Mouse (Mus musculus) gastrocnemius, postnatal 4 days (tissue): ENCODE data around the gene Dennd5b. TPM values are rescaled to one million over a fixed set of nuclear protein-coding genes. Genes with fewer than 3 reads are reported as not detected.
"Not testable (repeated sequence)": the region's sequence is repeated elsewhere in the genome, so short reads cannot be mapped to it uniquely, and the experiment has no call there.

Source experiments
- DNase-seq, 2 experiments: peaks; one replicate each; pipeline ENCODE4 v3.0.0; 2021 to 2022; ENCODE audit warnings: low spot score in 2 of 2, mixed read lengths in 2 of 2
- total RNA-seq, 2 experiments: library from RNA; stranded (reverse); gene quantifications; 2 replicates each; pipeline ENCODE4 v1.2.3; 2021

The Dennd5b gene
- total RNA-seq, 2 experiments from 2014 or later = 16.9 to 21.1 TPM

GRCm38 (mm10) chr6:148957046-148957445 is 144.4 kb downstream of the Dennd5b start:
- no peak for DNase-seq

- no peak for DNase-seq
Measured at GRCm38 (mm10) chr6:148955641-148956420, 145.6 kb downstream of the Dennd5b start.

GRCm38 (mm10) chr6:148946881-148947405 is 154.5 kb downstream of the Dennd5b start:
- DNase-seq = no peak

GRCm38 (mm10) chr6:148946409-148946742 is 155.1 kb downstream of the Dennd5b start, which contains the start of gene Sinhcaf:
Gene Sinhcaf (minus strand): TSS chr6:148946467.
- peak; percentile 94 to 98 for DNase-seq

- DNase-seq = peak; percentile 41 to 45
Measured at GRCm38 (mm10) chr6:148945509-148946408, 155.7 kb downstream of the Dennd5b start.

- DNase-seq = peak; percentile 53 to 71
Measured at GRCm38 (mm10) chr6:148944767-148945508, 156.5 kb downstream of the Dennd5b start.

GRCm38 (mm10) chr6:148944344-148944766 is 157.1 kb downstream of the Dennd5b start:
- peak in 1 of 2 experiments; percentile 26 for DNase-seq

- no peak for DNase-seq
Measured at GRCm38 (mm10) chr6:148943695-148944094, 157.8 kb downstream of the Dennd5b start.

GRCm38 (mm10) chr6:148942406-148942805 is 159.1 kb downstream of the Dennd5b start:
- no peak for DNase-seq

GRCm38 (mm10) chr6:148941880-148942279 is 159.6 kb downstream of the Dennd5b start:
- DNase-seq = no peak

GRCm38 (mm10) chr6:148940383-148940782 is 161.1 kb downstream of the Dennd5b start:
- not testable (repeated sequence) for DNase-seq

Other genes starting within 250 kb of the Dennd5b start
- gene Caprin2, start 205.4 kb downstream of the Dennd5b start, total RNA-seq = 10 to 100 TPM; 17.9 to 20.2 TPM
- 10 to 100 TPM in 1 of 2 experiments, 1 to 10 TPM in 1; 8.3 to 12.0 TPM for gene Sinhcaf, start 155.2 kb downstream of the Dennd5b start, total RNA-seq
- not detected for gene Gm10203, start 28.5 kb upstream of the Dennd5b start, total RNA-seq
- 1 to 10 TPM; 8.0 to 9.0 TPM for gene Etfbkmt, start 38.2 kb upstream of the Dennd5b start, total RNA-seq
- gene Amn1, start 87.0 kb upstream of the Dennd5b start, total RNA-seq = 10 to 100 TPM; 13.6 to 15.8 TPM
- 10 to 100 TPM; 30.6 to 31.3 TPM for gene Resf1, start 207.7 kb upstream of the Dennd5b start, total RNA-seq